Mouse (Mus musculus): ENCODE data around the gene Acer3. TPM values are rescaled to one million over a fixed set of nuclear protein-coding genes. Genes with fewer than 3 reads are reported as not detected.

The Acer3 gene
- polyA plus RNA-seq, 1 experiment from 2014 or later: 16.2 TPM

DNA sequence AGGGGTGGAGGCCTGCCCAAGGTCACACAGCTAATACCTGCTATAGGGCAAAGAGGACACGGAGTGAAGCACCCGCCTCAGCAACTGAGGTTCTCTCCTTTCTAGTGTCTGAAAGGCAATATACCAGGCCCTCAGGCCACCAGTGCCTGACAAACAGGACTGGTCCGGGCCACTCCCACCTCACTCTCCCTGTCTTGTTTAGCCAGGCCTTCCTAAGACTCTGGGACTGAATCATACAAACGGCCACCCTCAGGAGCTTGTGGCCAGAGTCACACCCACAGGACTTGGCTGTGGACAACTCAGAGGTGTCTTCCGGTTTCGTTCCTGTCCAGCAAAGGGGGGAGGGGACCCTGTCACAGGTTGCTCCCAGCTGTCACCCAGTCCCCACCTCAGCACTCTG is 158.8 kb downstream of the Acer3 start:
- WGBS: 70% methylated on average over 6 of the region's 6 CpGs
- no peaks in the 10 kb centered on the region for H3K9me3 ChIP-seq (replicated peaks)
- no peak overlapping the region for H3K4me3 ChIP-seq
- no peak overlapping the region for H3K27ac ChIP-seq
- ATAC-seq (replicated peaks; ENCODE audit: insufficient number of reproducible peaks, insufficient read depth, low FRiP score, low read depth): no peak
- peaks cover 43% of the 10 kb centered on the region for H3K4me1 ChIP-seq (replicated peaks)
- no peaks in the 10 kb centered on the region for H3K27me3 ChIP-seq
- no peak overlapping the region for H3K9ac ChIP-seq
- H3K4me2 ChIP-seq: no peak overlapping the region
- H3K36me3 ChIP-seq: no peaks in the 10 kb centered on the region

GRCm38 (mm10) chr7:98160041-98160740 is 160.8 kb downstream of the Acer3 start:
- Histone ChIP-seq H3K4me1 (replicated peaks) (peaks cover 52% of the 10 kb centered on the region), H3K27me3 (no peaks in the 10 kb centered on the region), H3K9ac (no peak overlapping the region), H3K4me2 (no peak overlapping the region), H3K4me3 (no peak overlapping the region), H3K9me3 (replicated peaks) (no peaks in the 10 kb centered on the region), H3K36me3 (no peaks in the 10 kb centered on the region), H3K27ac (peak overlapping the region; percentile 30)
- 0 out of 2 replicates have a peak, but pooled peaks have one; percentile 10 for ATAC-seq (replicated peaks; ENCODE audit: insufficient number of reproducible peaks, insufficient read depth, low FRiP score, low read depth)
- WGBS: 30% methylated on average over 8 of the region's 8 CpGs

GRCm38 (mm10) chr7:98158481-98158880 is 162.5 kb downstream of the Acer3 start:
- Histone ChIP-seq H3K4me2 (no peak overlapping the region), H3K27ac (no peak overlapping the region)
- no peak for ATAC-seq (replicated peaks; ENCODE audit: insufficient number of reproducible peaks, insufficient read depth, low FRiP score, low read depth)

DNA sequence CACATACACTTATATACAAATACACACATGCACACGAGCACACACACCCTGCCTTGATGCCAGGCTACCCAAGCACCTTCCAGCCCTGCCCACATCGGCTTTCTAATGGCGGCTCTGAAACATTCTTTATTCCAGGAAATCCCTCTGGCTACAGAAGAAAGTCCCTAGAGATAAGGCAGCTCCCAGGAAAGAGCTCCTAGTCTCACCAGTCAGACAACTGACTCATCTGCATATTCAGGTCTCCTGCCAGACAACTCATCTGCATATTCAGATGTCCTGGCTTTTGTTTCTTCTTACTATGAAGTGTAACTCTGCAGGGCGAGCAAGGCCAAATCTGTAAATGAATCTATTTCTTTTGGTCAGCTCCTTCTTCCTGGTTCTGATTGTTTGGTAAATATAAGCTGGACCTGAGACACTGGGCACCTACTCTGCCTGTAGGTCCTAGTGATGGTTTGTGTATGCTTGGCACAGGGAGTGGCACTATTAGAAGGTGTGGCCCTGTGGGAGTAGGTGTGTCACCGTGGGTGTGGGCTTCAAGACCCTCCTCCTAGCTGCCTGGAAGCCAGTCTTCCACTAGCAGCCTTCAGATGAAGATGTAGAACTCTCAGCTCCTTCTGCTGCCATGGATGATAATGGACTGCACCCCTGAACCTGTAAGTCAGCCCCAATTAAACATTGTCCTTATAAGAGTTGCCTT is 163.2 kb downstream of the Acer3 start:
- H3K4me2 ChIP-seq: no peak overlapping the region
- no peaks in the 10 kb centered on the region for H3K27me3 ChIP-seq
- peaks cover 40% of the 10 kb centered on the region for H3K4me1 ChIP-seq (replicated peaks)
- no peak overlapping the region for H3K4me3 ChIP-seq
- no peak for ATAC-seq (replicated peaks; ENCODE audit: insufficient number of reproducible peaks, insufficient read depth, low FRiP score, low read depth)
- WGBS: 45% methylated on average over 5 of the region's 5 CpGs
- no peaks in the 10 kb centered on the region for H3K36me3 ChIP-seq
- H3K27ac ChIP-seq: peak overlapping the region; percentile 30; the same call in 1 of the 2 replicates
- no peaks in the 10 kb centered on the region for H3K9me3 ChIP-seq (replicated peaks)
- H3K9ac ChIP-seq: no peak overlapping the region

More at GRCm38 (mm10) chr7:98158481-98158880, 162.5 kb downstream of the Acer3 start:
- Histone ChIP-seq H3K36me3 (no peaks in the 10 kb centered on the region), H3K27me3 (no peaks in the 10 kb centered on the region), H3K9ac (no peak overlapping the region), H3K9me3 (replicated peaks) (no peaks in the 10 kb centered on the region), H3K4me3 (no peak overlapping the region), H3K4me1 (replicated peaks) (peaks cover 41% of the 10 kb centered on the region)
- 46% methylated on average over 8 of the region's 8 CpGs for WGBS

Other genes with a start within 250 kb of the Acer3 start
- gene Myo7a, start 201.7 kb downstream of the Acer3 start, polyA plus RNA-seq (2015; fragmentation: Nextera tagmentation; extraction: Ambion mirVana): 5.1 and 7.5 TPM in 2 replicates
- gene Omp, start 175.7 kb downstream of the Acer3 start, polyA plus RNA-seq (2015; fragmentation: Nextera tagmentation; extraction: Ambion mirVana): 0.08 and 0.27 TPM in 2 replicates
- gene Capn5, start 142.9 kb downstream of the Acer3 start, polyA plus RNA-seq (2015; fragmentation: Nextera tagmentation; extraction: Ambion mirVana): 2.7 and 9.1 TPM in 2 replicates
- 0.19 TPM in 1 of 2 replicates, not detected in the other for gene B3gnt6, start 121.7 kb downstream of the Acer3 start, polyA plus RNA-seq (2015; fragmentation: Nextera tagmentation; extraction: Ambion mirVana)
- 4.6 and 6.1 TPM in 2 replicates for gene Tsku, start 40.1 kb upstream of the Acer3 start, polyA plus RNA-seq (2015; fragmentation: Nextera tagmentation; extraction: Ambion mirVana)
- gene Gucy2d, start 119.2 kb upstream of the Acer3 start, polyA plus RNA-seq (2015; fragmentation: Nextera tagmentation; extraction: Ambion mirVana): not detected in 2 replicates
- gene Lrrc32, start 168.1 kb upstream of the Acer3 start, polyA plus RNA-seq (2015; fragmentation: Nextera tagmentation; extraction: Ambion mirVana): 7.3 and 9.1 TPM in 2 replicates

Measured in heart, embryonic 15.5 days (tissue).